Mouse (Mus musculus) monocyte, adult 59 days (primary cell): Measurements from ENCODE around the gene Gm21190. TPM values are rescaled to one million over a fixed set of nuclear protein-coding genes. Genes with fewer than 3 reads are reported as not detected.

Experiments
- total RNA-seq, 2 experiments: library from RNA; stranded (reverse); gene quantifications; one replicate each; pipeline ENCODE4 v1.2.4; 2023

Gene Gm21190
- total RNA-seq = not detected

DNA sequence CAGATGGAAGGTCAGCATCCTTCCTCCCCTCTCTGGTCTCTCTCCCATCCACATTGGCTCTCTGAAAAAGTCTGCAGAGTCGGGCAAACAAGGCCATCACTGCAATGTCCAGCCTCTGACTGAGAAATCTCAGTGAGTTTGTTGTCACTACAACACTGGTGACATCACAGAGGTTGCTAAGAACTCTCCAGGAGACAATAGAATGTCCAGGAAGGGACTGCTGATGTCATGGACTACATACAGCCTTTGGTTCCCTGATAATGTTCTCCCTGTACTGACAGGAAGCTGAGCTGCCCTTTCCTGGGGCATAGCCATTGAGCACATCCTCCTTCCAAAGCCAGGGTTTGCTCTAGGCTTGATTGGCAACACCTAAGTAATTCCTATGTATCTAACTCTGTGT, at the start of gene Gm21190:
Gene Gm21190, minus strand, starts transcription at position 101 of the 400 bp plus-strand sequence.

DNA sequence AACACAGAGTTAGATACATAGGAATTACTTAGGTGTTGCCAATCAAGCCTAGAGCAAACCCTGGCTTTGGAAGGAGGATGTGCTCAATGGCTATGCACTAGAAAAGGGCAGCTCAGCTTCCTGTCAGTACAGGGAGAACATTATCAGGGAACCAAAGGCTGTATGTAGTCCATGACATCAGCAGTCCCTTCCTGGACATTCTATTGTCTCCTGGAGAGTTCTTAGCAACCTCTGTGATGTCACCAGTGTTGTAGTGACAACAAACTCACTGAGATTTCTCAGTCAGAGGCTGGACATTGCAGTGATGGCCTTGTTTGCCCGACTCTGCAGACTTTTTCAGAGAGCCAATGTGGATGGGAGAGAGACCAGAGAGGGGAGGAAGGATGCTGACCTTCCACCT, 48.0 kb upstream of the Gm21190 start, which contains the start of gene Gm21083:
Gene Gm21083, plus strand, starts transcription at position 301 of the 400 bp plus-strand sequence.

DNA sequence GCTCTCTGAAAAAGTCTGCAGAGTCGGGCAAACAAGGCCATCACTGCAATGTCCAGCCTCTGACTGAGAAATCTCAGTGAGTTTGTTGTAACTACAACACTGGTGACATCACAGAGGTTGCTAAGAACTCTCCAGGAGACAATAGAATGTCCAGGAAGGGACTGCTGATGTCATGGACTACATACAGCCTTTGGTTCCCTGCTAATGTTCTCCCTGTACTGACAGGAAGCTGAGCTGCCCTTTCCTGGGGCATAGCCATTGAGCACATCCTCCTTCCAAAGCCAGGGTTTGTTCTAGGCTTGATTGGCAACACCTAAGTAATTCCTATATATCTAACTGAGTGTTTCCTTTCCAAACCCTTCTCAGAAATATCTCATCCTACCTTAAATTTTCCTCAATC, 52.6 kb downstream of the Gm21190 start, which contains the start of gene Gm21149:
Gene Gm21149, minus strand, starts transcription at position 101 of the 400 bp plus-strand sequence.

Other genes with a start within 250 kb of the Gm21190 start
- not detected for gene Gm21149, start 52.7 kb downstream of the Gm21190 start, total RNA-seq
- not detected for gene Gm21083, start 48.1 kb upstream of the Gm21190 start, total RNA-seq
- gene Speer4d, start 89.8 kb upstream of the Gm21190 start, total RNA-seq = not detected
- not detected for gene 4930572O03Rik, start 127.8 kb upstream of the Gm21190 start, total RNA-seq
- not detected for gene Speer4c, start 185.0 kb upstream of the Gm21190 start, total RNA-seq